Mouse (Mus musculus) lung, adult 2 months (tissue): Measurements from ENCODE around the gene Slc15a2.

Experiments
- CTCF ChIP-seq: fragments of 200-500 bp; IDR thresholded peaks from 2 replicates; pipeline ENCODE4 v1.5.1; 2011; ENCODE audit warnings: mild to moderate bottlenecking, low read length, control low read depth; ENCODE audit not compliant: insufficient read depth
- POLR2A ChIP-seq: fragments of 200-500 bp; IDR thresholded peaks from 2 replicates; pipeline ENCODE4 v1.6.1; 2011; ENCODE audit warnings: low read depth, mild to moderate bottlenecking, control low read depth, low read length, borderline replicate concordance; ENCODE audit errors: extremely low read depth

GRCm38 (mm10) chr16:36770191-36770771 is 14.5 kb downstream of the Slc15a2 start:
- TF ChIP-seq POLR2A (no peak), CTCF (no peak)
